ENCODE assay signal across 19 mouse cellular contexts in genomic region chr11:51515346-51515745, GRCm38 (mm10).
"Had no signal": no experiment of that assay in that cellular context is flagged by ENCODE, and none has a peak within 500 bp of the region (broad histone marks: within the 10 kb centered on the region; RNA-seq: fewer than 3 reads in every experiment).

No protein-coding gene starts in this region.

- H3K9me3 ChIP-seq: liver, embryonic 15.5 days; lung, embryonic 15.5 days; midbrain, embryonic 12.5 days; neural tube, embryonic 12.5 days; stomach, embryonic 15.5 days had no signal

- H3K4me2 ChIP-seq: liver, embryonic 15.5 days; lung, embryonic 15.5 days; midbrain, embryonic 12.5 days; neural tube, embryonic 12.5 days; stomach, embryonic 15.5 days had no signal

- ATAC-seq: liver, postnatal 0 days; lung, postnatal 0 days; midbrain, embryonic 16.5 days had no signal

- H3K4me1 ChIP-seq: liver, embryonic 15.5 days; lung, embryonic 15.5 days; midbrain, embryonic 12.5 days; neural tube, embryonic 12.5 days; stomach, embryonic 15.5 days had no signal

- H3K27ac ChIP-seq: liver, embryonic 15.5 days; lung, embryonic 15.5 days; macrophage; midbrain, embryonic 12.5 days; neural tube, embryonic 12.5 days; stomach, embryonic 15.5 days; stomach, postnatal 0 days had no signal

- H3K9ac ChIP-seq: liver, embryonic 15.5 days; liver, postnatal 0 days; lung, embryonic 15.5 days; midbrain, embryonic 12.5 days; neural tube, embryonic 12.5 days; stomach, embryonic 15.5 days had no signal

- H3K36me3 ChIP-seq: liver, embryonic 15.5 days; lung, embryonic 15.5 days; midbrain, embryonic 12.5 days; neural tube, embryonic 12.5 days; stomach, embryonic 15.5 days had no signal

- H3K27me3 ChIP-seq: liver, embryonic 15.5 days; lung, embryonic 15.5 days; midbrain, embryonic 12.5 days; neural tube, embryonic 12.5 days; stomach, embryonic 15.5 days had no signal

- H3K4me3 ChIP-seq: liver, embryonic 15.5 days; lung, embryonic 15.5 days; megakaryocyte, embryonic 14.5 days; midbrain, embryonic 12.5 days; neural tube, embryonic 12.5 days; stomach, embryonic 15.5 days had no signal

- DNase-seq: liver, postnatal 0 days; lung, adult 2 months; lung, postnatal 14 days; lung, postnatal 36 days; midbrain, embryonic 14.5 days; right cerebral cortex, postnatal 14 days; thymus, adult 2 months; thymus, postnatal 14 days; thymus, postnatal 36 days had no signal
